Mouse (Mus musculus): Measurements from ENCODE around the gene Sv2a. TPM values are rescaled to one million over a fixed set of nuclear protein-coding genes. Genes with fewer than 3 reads are reported as not detected.

Sv2a gene
- polyA plus RNA-seq, 2 experiments: 3.6 to 13.8 TPM

- 83% methylated on average over 7 of the region's 7 CpGs for WGBS
These were observed 29.1 kb upstream of the Sv2a start for GRCm38 (mm10) chr3:96151836-96152235.

GRCm38 (mm10) chr3:96152611-96153010, 28.3 kb upstream of the Sv2a start:
- H3K4me2 ChIP-seq (replicated peaks; ENCODE audit: low read depth, low read length, severe bottlenecking): no peak overlapping the region
- H3K4me1 ChIP-seq (ENCODE audit: control insufficient read depth, insufficient read depth, low read length): no peaks in the 10 kb centered on the region
- H3K36me3 ChIP-seq (ENCODE audit: control insufficient read depth, insufficient read depth, low read length): peaks cover 72% of the 10 kb centered on the region
- 92% methylated on average over 5 of the region's 5 CpGs for WGBS
- no peak for ATAC-seq (ENCODE audit: low FRiP score, low read depth)
- H3K9ac ChIP-seq (ENCODE audit: low read depth, low read length, severe bottlenecking): no peak overlapping the region
- H3K27me3 ChIP-seq (ENCODE audit: control insufficient read depth, insufficient read depth, low read length): no peaks in the 10 kb centered on the region
- H3K27ac ChIP-seq (replicated peaks; ENCODE audit: low read depth, low read length): no peak overlapping the region
- TF ChIP-seq POLR2A (IDR thresholded peaks at IDR 0.05; ENCODE audit: borderline replicate concordance, extremely low read depth, insufficient read depth, insufficient read length): no peak
- H3K4me3 ChIP-seq (replicated peaks; ENCODE audit: low read length): no peak overlapping the region
- H3K9me3 ChIP-seq (ENCODE audit: control insufficient read depth, low read length): no peaks in the 10 kb centered on the region
- DNase-seq (ENCODE audit: low spot score): no peak

More at GRCm38 (mm10) chr3:96151836-96152235, 29.1 kb upstream of the Sv2a start:
- Histone ChIP-seq H3K4me2 (replicated peaks; ENCODE audit: low read depth, low read length, severe bottlenecking) (no peak overlapping the region), H3K4me3 (replicated peaks; ENCODE audit: low read length) (no peak overlapping the region), H3K9me3 (ENCODE audit: control insufficient read depth, low read length) (no peaks in the 10 kb centered on the region), H3K27me3 (ENCODE audit: control insufficient read depth, insufficient read depth, low read length) (no peaks in the 10 kb centered on the region), H3K36me3 (ENCODE audit: control insufficient read depth, insufficient read depth, low read length) (peaks cover 73% of the 10 kb centered on the region), H3K9ac (ENCODE audit: low read depth, low read length, severe bottlenecking) (no peak overlapping the region), H3K4me1 (ENCODE audit: control insufficient read depth, insufficient read depth, low read length) (no peaks in the 10 kb centered on the region), H3K27ac (replicated peaks; ENCODE audit: low read depth, low read length) (no peak overlapping the region)
- ATAC-seq (ENCODE audit: low FRiP score, low read depth): no peak
- DNase-seq (ENCODE audit: low spot score): no peak
- TF ChIP-seq POLR2A (IDR thresholded peaks at IDR 0.05; ENCODE audit: borderline replicate concordance, extremely low read depth, insufficient read depth, insufficient read length): no peak

DNA sequence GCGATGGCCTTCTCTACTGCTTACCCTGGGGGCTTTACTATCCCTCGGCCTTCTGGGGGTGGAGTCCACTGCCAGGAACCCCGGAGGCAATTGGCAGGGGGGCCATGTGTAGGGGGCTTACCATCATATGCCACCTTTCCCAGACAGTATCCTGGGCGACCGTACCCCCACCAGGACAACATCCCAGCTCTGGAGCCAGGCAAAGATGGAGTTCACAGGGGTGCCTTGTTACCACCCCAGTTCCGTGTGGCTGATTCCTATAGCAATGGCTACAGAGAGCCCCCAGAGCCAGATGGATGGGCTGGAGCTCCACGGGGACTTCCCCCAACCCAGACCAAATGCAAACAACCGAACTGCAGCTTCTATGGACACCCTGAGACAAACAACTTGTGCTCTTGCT, 25.4 kb upstream of the Sv2a start:
- ATAC-seq (ENCODE audit: low FRiP score, low read depth) (no peak), DNase-seq (ENCODE audit: low spot score) (no peak)
- H3K9ac ChIP-seq (ENCODE audit: low read depth, low read length, severe bottlenecking): no peak overlapping the region
- H3K36me3 ChIP-seq (ENCODE audit: control insufficient read depth, insufficient read depth, low read length): peaks cover 56% of the 10 kb centered on the region
- no peaks in the 10 kb centered on the region for H3K27me3 ChIP-seq (ENCODE audit: control insufficient read depth, insufficient read depth, low read length)
- no peak overlapping the region for H3K4me2 ChIP-seq (replicated peaks; ENCODE audit: low read depth, low read length, severe bottlenecking)
- no peaks in the 10 kb centered on the region for H3K9me3 ChIP-seq (ENCODE audit: control insufficient read depth, low read length)
- WGBS: 79% methylated on average over 7 of the region's 8 CpGs
- H3K4me3 ChIP-seq (replicated peaks; ENCODE audit: low read length): no peak overlapping the region
- TF ChIP-seq POLR2A (IDR thresholded peaks at IDR 0.05; ENCODE audit: borderline replicate concordance, extremely low read depth, insufficient read depth, insufficient read length): no peak
- H3K4me1 ChIP-seq (ENCODE audit: control insufficient read depth, insufficient read depth, low read length): peaks cover 8% of the 10 kb centered on the region
- no peak overlapping the region for H3K27ac ChIP-seq (replicated peaks; ENCODE audit: low read depth, low read length)

DNA sequence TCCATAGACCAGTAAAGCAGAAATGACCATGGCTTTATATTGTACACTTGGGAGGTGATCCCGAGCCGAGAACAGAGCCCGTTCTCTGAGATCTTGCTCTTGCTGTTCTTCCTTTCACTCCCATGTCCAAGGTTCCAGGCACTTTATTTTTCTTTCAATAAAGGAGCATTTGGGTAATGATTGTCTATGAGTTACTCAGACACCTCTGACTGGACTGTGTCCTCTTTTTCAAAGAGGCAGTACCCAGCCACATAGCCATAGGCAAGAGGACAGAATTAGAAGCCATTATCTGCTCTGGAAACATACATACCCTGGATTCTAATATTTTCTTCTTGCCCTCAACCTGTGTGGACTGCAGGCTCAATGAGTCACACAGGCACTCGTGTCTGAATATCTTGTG, 21.1 kb upstream of the Sv2a start:
- no peak overlapping the region for H3K4me3 ChIP-seq (replicated peaks; ENCODE audit: low read length)

DNA sequence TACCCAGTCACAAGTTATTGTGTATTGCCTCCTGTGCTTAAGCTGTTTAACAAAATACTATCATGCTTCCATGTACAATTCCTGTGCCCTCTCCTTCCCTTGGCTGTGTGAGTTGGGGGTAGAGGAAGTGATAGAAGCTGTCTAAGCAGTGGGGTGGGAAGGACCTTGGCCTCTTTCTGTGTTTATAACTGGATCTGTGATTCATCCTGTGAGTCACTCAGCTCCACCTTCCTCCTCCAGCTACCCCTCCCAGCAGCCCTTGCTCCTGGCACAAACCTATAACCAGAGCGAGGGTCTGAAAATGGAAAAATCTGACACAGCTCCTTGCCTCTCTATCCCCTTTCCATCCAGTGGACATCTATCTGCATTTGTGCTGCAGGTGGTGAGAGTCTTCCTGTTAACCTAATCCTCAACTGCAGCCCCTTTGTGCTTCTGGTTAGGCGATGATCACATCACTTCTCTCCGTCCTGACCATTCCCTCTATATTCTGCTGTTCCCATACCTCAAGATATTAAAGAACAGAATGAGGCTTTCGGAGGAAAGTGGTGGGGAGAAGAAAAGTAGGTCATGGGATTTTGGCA, 20.6 kb upstream of the Sv2a start:
- Histone ChIP-seq H3K9me3 (ENCODE audit: control insufficient read depth, low read length) (no peaks in the 10 kb centered on the region), H3K9ac (ENCODE audit: low read depth, low read length, severe bottlenecking) (peak overlapping the region; percentile 67; the same call in 1 of the 2 replicates), H3K4me1 (ENCODE audit: control insufficient read depth, insufficient read depth, low read length) (peaks cover 17% of the 10 kb centered on the region), H3K4me2 (replicated peaks; ENCODE audit: low read depth, low read length, severe bottlenecking) (peak overlapping the region; percentile 77), H3K36me3 (ENCODE audit: control insufficient read depth, insufficient read depth, low read length) (peaks cover 19% of the 10 kb centered on the region), H3K27ac (replicated peaks; ENCODE audit: low read depth, low read length) (peak overlapping the region; percentile 79), H3K27me3 (ENCODE audit: control insufficient read depth, insufficient read depth, low read length) (no peaks in the 10 kb centered on the region), H3K4me3 (replicated peaks; ENCODE audit: low read length) (no peak overlapping the region)
- DNase-seq (ENCODE audit: low spot score): peak; percentile 52
- no peak for ATAC-seq (ENCODE audit: low FRiP score, low read depth)
- no peak for TF ChIP-seq POLR2A (IDR thresholded peaks at IDR 0.05; ENCODE audit: borderline replicate concordance, extremely low read depth, insufficient read depth, insufficient read length)
- WGBS: 27% methylated on average over 4 of the region's 4 CpGs

More for the DNA sequence above, 21.1 kb upstream of the Sv2a start:
- Histone ChIP-seq H3K9ac (ENCODE audit: low read depth, low read length, severe bottlenecking) (no peak overlapping the region), H3K27me3 (ENCODE audit: control insufficient read depth, insufficient read depth, low read length) (no peaks in the 10 kb centered on the region), H3K4me1 (ENCODE audit: control insufficient read depth, insufficient read depth, low read length) (peaks cover 17% of the 10 kb centered on the region), H3K9me3 (ENCODE audit: control insufficient read depth, low read length) (no peaks in the 10 kb centered on the region), H3K27ac (replicated peaks; ENCODE audit: low read depth, low read length) (peak overlapping the region; percentile 79; the same call in 1 of the 2 replicates), H3K36me3 (ENCODE audit: control insufficient read depth, insufficient read depth, low read length) (peaks cover 21% of the 10 kb centered on the region), H3K4me2 (replicated peaks; ENCODE audit: low read depth, low read length, severe bottlenecking) (no peak overlapping the region)
- WGBS: 67% methylated on average over 4 of the region's 4 CpGs
- DNase-seq (ENCODE audit: low spot score) (no peak), ATAC-seq (ENCODE audit: low FRiP score, low read depth) (no peak)
- no peak for TF ChIP-seq POLR2A (IDR thresholded peaks at IDR 0.05; ENCODE audit: borderline replicate concordance, extremely low read depth, insufficient read depth, insufficient read length)

Measured in limb, embryonic 14.5 days (tissue).